Mouse (Mus musculus) thymus, postnatal 4 days (tissue): ENCODE measurements around the gene Tnfsf4.

Source experiments
- DNase-seq: peaks from one replicate; pipeline ENCODE4 v3.0.0; 2021

The Tnfsf4 gene

DNA sequence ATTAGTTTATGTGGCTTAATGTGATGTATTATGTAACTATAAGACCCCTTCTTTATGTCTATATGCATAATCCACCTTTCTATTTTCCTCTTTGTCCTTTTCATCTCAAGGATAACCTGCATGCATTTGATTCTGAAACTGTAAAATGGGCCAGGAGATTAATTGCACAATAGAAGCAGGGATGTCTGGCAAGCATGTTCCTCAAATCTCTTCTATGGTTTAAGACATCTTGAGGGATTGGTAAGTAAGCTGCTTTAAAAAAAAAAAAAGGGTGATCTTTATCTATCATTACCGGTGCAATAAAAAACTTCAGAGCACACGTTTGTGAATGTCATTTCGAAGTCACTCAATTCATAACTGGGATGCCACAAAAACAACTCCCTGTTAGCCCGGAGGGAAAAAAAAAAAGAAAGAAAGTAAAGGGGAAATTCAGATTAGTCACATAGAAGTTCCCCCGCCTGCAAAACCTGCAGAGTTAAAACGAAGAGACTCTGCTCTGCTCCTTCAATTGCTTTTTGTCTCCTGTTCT is at the start of gene Tnfsf4:
Gene Tnfsf4, plus strand, starts transcription at position 479 of the 529 bp plus-strand sequence.
- no peak for DNase-seq

DNA sequence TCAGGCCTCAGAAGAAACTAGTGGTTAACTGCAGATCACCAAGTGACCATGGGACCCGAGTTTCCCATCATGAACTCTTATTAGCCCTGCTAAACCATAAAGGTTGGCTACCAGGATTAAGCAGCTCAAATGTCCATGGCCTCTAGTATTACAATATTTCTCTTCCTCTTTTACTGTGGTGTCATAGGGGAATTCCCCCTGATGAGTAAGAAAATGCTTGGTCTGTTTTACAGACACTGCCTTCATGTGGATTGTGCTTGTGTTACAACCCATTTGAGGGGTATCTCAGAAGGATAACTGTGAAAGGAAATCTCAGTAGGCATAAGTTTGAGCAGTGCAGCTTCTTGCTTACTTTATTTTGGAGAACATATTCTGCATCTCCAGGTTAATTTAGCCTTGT is 44.2 kb upstream of the Tnfsf4 start:
- DNase-seq, result no peak

DNA sequence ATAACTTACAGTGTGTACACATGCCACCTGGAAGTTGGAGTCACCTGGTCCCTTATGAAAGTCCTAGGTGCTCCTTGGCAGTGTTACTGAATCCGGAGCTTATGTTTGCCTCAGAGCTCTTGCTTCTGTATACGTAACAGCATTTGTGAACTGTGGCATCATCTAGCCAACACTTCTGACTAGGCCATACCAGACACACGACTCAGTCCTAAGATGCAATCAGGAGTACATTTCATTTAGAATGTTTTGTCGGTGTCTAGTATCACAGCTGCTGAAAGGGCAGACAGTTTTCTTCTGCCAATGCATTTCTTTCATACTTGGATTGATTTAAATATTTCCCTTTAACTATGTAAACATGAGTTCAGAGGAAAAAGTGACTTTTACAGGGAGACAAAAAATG is 30.2 kb upstream of the Tnfsf4 start:
- DNase-seq, result no peak

DNA sequence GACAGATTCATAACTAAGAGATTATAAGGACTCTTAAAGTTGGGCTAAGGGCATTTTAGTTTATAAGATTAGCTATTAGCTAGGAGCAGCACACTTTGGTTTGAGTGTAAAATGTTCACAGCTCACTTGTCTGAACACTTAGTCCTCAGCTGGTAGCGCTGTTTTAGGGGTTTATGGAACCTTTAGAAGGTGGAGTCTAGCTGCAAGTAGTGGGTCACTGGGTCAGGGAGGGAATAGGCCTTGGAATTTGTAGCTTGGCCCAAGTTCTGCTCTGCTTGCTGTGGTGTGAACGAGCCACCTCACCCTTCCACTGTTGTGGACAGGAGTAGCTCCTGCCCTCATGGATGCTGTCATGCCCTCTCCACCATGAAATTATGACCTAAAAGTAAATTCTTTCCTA is 23.3 kb upstream of the Tnfsf4 start:
- no peak for DNase-seq

DNA sequence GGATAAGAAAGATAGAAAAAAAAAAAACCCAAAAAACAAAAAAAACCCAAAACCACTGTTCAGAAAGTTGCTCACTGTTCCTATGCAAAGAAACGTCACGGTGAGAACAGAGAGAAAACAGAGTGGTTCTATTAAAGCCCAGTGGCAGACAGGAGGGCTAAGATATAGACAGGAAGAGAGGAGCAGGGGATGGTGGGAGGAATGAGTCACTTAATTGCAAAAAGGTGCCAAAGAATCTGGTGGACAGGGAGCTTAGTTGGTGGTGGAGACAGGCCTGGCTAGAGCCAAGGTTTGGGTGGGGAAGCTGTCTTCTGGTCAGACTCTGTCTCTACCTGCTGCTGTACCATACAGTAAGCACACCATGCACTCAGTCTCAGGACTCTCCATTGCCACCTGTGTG is 19.3 kb upstream of the Tnfsf4 start:
- DNase-seq, result no peak

DNA sequence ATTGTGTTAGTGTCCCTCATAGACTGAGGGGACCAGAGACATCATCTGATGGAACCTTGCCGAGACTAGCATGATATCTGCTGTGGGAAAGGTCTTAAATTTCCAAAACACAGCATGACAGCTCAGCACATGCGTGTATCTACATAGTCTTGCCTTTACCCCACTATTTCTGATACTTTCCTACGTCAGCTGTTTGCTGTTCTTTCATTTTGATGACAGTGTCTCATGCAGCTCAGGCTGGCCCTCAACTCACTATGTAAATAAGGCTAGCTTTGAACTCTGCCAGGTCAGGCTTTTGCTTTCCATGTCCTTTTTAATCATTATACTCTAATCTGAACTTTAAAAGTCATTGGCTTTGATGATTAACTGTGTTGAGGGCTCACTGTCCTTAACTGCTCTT is 16.6 kb upstream of the Tnfsf4 start:
- no peak for DNase-seq

DNA sequence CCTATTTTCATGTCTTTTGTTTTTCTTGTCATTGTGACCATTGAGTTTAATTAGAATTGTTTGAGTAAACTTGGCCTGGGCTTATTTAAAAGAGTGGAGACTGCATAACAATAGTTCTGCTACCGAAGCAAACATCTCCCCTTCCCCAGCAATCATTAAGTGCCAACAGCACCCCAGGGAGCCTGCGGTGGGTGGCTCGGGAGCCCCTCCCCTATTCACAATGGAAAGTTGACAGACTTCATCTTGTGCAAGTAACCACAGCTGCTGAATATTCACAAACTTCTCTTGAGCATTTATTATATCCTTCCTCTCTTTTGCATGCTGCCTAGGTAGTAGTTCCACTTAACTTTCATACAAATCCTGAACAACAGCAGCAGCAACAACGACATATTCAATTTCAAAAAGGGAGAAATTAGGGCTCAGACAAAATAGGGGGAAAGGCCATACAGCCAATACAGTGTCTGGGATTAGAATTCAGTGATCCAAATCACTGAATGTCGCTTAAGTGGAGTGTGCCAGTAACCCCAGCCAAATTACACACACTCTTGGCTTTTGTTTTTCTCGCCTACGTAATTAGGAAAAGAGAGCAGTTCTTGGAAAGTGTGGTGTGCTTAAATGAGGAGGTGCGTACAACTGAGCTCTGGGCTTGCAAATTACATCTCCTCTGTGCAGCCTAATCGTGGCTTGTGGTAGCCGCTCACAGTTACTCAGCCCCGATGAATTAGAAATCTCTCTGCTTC is 15.4 kb upstream of the Tnfsf4 start:
- no peak for DNase-seq

DNA sequence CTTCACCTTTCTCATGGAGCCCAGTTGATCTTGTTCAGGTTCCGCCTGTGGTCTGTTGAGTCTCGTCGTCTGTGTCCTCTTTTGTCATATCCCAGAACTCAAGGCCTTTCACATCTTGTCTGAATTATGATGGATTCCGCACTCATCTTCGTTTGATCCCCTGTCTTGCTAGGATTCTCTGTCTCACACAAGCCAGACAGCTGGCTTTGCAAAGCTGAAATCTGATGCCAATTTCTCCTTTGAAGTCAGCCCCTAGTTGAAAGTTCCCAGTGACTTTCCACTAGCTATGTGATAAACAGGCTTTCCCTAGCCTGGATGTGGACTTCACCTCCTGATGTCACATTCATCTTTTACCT is 14.8 kb upstream of the Tnfsf4 start:
- DNase-seq, result no peak

DNA sequence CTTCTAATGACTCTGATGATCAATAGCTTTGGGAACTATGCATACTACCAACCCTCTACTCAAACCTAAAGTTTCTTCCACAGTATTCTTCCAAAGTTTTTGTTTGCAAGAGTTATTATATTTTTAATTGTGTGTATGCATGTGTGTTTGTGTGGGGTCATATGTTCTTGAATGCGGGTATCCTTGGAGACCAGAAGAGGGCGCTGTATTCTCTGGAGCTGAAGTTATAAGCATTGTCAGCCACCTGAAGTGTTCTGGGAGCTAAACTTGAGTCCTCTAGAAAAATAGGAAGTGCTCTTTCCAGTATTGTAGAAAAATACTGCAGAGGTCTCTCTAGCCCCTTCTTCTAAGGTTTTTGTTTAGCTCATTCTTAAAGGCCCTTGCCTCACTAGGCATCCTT is 5.1 kb upstream of the Tnfsf4 start:
- no peak for DNase-seq

DNA sequence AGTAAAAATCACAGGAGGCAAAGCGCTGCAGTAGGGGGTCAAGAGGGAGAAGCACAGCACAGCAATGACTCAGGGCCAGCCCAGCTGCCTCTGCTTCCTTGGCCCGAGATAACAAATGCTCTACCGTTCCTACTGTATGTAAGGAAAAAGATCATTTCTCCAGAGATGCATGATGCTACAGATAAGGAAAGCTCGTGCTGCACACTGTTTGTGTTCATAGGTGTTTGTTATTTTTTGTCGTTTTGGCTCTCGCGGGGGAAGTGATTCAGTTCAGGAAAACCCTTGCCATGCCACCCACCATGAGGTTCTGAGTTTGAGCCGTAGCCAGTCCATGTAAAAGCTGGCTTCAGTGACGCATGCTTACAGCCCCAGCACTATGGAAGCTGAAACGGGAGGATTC is 2.3 kb upstream of the Tnfsf4 start:
- DNase-seq, result no peak

DNA sequence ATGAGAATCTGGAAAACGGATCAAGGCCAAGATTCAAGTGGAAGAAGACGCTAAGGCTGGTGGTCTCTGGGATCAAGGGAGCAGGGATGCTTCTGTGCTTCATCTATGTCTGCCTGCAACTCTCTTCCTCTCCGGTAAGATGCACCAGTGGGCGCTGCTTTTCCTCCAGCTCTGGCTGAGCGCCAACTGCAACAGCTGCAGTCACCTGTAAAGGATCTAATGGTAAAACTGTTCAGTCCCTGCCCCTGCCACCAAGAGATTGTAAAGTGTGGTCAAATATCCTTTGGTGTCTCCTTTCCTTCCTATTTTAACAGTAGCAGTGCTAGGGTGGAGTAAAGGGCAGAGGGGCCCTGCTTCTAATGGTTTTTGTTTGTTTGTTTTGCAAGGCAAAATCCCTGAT is 401 bp downstream of the Tnfsf4 start:
- peak; percentile 62 for DNase-seq

DNA sequence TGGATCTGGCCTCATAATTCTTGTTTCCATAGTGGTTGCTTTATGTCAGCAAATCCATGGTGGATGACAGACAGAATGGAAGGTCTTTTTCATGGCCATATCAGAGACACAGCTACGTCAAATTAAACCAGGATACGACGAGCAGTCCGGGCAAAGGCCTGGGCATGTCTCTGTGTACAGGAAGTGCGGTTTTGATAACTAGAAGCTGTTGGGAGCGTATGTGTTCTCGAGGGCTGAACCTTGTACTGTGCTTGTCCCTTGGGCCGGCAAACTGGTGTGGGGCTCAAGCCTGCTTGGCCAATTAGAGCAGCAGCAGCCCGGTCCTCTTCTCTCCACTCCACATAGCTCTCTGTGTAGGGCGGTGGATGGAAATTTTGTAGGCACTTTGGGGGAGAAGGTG is 1.1 kb downstream of the Tnfsf4 start:
- no peak for DNase-seq

DNA sequence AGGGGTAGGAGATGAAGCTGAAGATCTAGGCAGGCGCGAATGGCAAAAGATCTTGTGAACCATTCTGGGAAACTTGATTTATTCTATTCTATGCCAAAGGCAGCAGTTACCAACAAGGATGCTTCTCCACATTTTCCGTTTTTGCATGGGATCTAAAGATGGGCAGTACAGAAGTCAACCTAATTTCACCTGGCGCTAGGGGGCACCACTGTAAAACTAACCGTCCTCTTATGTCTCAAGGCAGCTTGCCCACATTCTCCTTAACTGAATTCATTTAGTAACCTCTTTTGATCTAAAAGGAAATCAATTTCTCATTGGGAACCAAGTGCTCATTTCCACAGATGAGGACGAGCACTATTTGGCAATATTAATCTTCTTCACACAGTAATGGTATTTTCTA is 4.9 kb downstream of the Tnfsf4 start:
- peak; percentile 79 for DNase-seq

DNA sequence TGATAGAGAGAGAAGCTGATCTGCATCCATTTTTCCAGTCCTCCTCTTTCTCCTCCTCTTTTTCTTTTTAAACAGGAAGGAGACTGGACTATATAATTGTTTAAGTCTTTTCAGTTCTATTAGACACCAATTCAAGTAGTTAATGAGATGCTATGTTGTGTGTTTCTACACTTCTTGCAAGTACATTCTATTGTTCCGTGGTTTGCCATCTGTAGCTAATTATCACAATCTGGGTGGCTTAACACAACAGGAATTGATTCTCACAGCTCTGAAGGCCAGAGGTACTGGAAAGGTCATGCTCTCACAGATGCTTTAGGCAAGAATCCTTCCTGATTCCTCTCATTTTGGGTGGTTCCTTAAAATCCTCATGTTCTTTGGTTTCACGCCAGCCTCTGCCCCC is 7.9 kb downstream of the Tnfsf4 start:
- DNase-seq, result no peak

DNA sequence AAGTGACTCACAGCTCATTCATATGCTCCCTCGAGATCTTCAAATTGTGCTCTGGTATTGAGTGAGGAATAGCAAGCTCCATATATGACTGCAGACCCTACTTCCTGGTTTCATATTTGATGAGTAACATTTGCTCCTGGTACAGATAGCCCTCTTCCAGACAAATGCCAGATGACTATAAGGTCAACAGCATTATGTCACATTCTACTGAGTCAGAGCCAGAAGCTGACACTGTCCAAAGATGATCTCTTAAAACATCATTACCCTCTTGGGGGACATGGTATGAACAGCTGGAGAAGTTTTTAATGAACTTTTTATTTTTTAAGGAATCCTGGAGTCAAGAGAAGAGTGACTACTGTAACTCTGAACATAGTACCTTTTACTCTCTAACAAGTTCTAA is 11.3 kb downstream of the Tnfsf4 start:
- no peak for DNase-seq

DNA sequence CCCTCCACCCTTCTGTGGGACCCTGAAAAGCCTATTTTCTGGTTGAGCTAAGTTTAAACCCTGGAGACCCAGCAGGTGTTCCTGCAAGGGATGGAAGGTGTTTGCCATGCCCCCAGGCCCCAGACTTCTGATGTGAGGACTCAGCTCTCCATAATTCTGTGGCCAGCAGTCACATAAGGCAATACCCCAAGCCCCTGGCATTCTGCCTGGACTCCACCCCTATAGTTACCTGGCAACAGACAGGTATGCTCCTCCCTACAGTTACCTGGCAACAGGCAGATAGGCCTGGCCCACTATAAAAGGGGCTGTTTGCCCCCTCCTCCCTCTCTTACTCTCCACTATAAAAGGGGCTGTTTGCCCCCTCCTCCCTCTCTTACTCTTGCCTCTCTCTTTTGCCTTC is 24.7 kb downstream of the Tnfsf4 start:
- DNase-seq, result no peak

DNA sequence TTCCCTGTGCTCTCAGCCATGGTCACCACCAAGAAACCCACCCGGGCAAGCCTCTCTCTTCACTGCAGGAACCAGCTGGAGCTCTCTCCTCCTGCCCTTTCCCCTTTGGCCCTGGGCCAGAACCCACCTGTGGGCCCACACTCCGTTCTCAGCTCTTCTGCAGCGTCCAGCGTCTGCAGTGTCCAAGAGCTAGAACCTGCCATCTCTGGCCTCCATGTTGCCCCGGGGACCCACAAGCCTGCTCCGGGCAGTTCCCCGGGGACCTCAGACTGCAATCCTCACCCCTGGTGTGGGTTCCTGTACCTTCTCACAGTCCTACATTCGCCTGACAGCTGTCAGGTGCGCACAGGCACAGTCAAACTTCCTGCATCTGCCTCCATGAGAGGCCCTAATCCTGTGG is 25.4 kb downstream of the Tnfsf4 start:
- no peak for DNase-seq

DNA sequence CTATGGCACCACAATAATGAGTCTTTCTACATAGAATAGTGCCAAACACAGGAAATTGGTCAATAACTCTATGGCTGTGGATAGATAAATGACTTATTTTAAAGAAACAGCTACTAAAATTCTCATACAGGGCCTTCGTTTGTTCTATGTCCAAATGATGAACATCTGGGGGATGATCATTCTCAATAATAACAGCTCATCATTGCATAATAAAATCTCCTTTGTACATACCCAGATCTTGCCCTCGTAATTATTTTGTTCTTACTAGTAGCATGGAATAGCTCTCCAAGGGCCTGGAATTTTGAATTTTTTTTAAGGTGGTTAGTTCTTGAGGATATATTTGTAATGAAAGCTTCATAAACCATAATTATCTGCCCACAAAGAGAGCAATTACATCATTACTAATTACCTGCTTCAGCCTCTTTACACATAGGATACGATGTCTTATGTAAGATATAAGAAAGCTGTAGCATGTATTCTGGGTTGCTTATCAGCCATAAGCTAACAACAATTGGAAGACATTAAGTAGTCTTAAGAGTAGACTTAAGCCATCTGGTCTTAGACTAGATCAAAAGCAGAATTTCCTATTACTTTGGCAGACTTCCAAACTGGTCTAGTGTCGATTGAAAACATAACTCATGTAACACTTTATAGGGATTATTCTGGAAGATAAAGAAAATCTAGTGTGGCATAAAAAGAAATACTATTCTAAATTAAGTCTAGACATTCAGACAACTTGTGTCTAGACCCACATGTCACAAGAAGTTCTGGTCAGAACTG is 31.3 kb downstream of the Tnfsf4 start:
- no peak for DNase-seq

DNA sequence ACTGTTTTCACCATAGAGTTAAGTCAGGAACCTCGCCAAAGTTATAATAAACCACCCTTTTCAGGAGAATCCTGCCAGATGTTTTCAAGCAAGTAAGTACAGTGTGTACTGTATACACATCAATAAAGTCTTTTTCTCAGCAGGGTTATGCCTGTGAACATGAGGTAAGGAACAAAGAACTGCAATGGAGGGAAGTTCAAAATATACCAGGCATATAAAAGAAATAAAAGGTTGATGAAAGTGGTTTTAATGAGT is 31.8 kb downstream of the Tnfsf4 start:
- DNase-seq, result no peak

DNA sequence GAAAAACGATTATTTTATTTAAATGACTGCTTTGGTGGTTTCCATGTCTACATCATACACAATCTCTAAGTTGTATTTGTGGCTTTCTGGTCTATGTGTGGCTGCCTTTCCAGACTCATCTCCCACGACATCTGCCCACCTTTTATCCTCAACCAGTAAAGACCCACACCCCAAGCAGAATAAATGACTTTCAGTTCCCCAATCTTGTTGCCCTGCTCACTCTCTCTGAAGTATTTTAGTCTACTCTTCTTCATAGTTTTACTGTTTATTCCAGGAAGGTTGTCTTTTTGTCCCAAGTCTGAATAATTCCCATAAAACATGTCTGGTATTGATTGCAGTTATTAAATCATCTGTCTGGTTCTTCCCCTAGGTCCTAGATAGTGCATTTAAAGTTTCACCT is 40.6 kb downstream of the Tnfsf4 start:
- DNase-seq, result no peak

DNA sequence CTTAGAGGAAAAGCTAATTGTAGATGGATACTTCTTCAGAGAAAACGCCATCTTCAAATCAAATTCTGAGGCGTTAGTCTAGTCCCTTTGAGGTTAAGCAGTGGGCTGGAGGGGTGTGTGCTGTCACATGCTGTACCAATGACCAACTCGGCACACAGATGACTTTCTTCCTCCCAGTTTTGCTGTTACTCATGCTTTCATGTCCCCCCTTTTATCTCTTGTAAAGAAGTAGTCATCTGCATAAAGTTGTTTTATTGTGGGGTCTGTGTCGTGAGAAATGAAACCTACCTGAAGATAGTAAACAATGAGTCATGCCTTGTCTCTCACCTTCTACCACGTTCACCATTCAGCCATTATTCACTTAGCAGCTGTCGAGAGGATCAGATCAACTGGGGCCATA is 41.3 kb downstream of the Tnfsf4 start:
- DNase-seq, result no peak

DNA sequence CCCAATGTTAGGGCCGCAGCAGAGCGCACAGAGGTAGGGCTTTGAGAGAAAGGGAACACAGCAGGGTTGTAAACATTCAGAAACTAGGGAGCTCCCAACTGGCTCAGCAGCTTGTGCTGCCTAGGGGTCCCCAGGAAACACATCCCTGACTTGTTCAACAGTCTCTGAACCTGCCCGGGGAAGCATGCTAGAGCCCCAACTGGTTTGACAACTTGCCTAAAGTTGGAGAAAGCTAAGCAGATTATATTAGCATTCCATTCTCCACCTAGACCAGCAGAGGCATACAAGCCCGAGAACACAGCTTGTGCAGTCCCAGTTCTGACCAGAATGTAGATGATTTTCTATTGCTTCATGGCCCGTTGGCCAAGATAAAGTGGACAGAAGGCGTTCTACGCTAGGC is 49.6 kb downstream of the Tnfsf4 start:
- no peak for DNase-seq

DNA sequence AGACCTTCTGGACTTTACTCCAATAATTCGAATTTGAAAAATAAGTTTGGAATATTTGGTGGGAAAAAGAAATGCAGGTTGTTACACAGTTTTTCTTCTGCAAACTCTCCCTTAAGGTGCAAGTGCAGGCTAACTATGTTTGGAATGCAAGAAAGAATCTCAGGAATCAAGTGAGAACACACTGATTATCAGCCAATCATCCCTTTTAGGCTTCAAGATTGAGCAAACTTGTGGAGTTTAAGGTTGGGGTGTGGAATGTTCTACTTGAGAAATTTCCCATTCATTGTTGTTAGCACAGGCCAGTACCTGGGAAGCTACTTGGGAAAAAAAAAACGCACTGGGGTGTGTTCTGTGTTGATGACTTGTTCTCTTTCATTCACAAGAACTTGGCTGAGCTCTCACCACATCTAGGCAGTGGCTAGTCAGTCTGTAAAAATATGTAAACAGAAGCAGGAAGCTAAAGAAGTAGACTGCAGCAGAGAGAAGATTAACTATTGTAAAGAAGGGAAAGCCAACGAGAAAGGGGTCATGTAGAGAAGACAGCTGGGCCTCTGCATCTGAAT is 56.6 kb downstream of the Tnfsf4 start:
- no peak for DNase-seq

DNA sequence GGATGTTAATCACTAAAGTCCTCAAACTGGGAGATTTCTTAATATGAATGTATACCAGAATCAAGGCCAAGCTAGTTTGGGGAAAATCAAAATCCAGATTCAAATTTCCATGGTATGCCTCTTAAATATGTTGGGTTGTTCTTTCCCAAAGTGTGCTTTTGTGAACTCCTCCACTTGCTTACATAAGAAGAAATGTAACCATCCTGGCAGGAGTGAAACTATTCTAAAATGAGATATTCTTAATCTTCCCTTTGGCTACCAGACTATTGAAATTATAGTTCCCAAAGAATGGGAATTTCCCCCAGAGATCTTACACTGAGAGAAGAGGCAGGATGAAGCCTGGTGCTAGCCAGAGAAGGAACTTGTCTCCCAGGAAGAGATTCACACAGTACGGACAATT is 57.0 kb downstream of the Tnfsf4 start:
- DNase-seq, result no peak
